Comparison of ENCODE assay signal across 8 mouse cellular contexts in genomic region chr6:71991190-71991932, GRCm38 (mm10).
DNase-seq lines count a peak whose midpoint lies in the region; ATAC-seq and TF ChIP-seq lines count a peak whose summit lies in the region.

No protein-coding gene starts in this region.

- peaks cover 36% of the 10 kb centered on the region for H3K4me1 ChIP-seq in heart, embryonic 15.5 days (replicated peaks)
- peaks cover 37% of the 10 kb centered on the region for H3K4me1 ChIP-seq in brown adipose tissue, adult 24 weeks (ENCODE audit: control insufficient read depth, insufficient read depth, insufficient read length, low read length)
- H3K4me1 ChIP-seq in hindbrain, embryonic 15.5 days (replicated peaks): peaks cover 12% of the 10 kb centered on the region
- no peaks in the 10 kb centered on the region for H3K4me1 ChIP-seq in forebrain, embryonic 13.5 days
- H3K4me1 ChIP-seq in kidney, adult 2 months (ENCODE audit: control insufficient read depth, insufficient read depth, low read length): no peaks in the 10 kb centered on the region

- H3ac ChIP-seq in C2C12 (ENCODE audit: control insufficient read depth, insufficient read length, low read depth): no peak overlapping the region

- H3K9ac ChIP-seq in heart, embryonic 15.5 days: no peak overlapping the region
- no peak overlapping the region for H3K9ac ChIP-seq in hindbrain, embryonic 15.5 days
- no peak overlapping the region for H3K9ac ChIP-seq in forebrain, embryonic 13.5 days

- 59% methylated on average over 8 of the region's 8 CpGs for WGBS in heart, embryonic 15.5 days
- 60% methylated on average over 8 of the region's 8 CpGs for WGBS in hindbrain, embryonic 15.5 days
- WGBS in forebrain, embryonic 13.5 days: 68% methylated on average over 8 of the region's 8 CpGs
- WGBS in kidney, adult 2 months: 68% methylated on average over 8 of the region's 8 CpGs

- no peaks in the 10 kb centered on the region for H3K79me3 ChIP-seq in C2C12 (ENCODE audit: low read depth)

- peaks cover 3% of the 10 kb centered on the region; the same call in 1 of the 2 replicates for H3K9me3 ChIP-seq in heart, embryonic 15.5 days (replicated peaks)
- no peaks in the 10 kb centered on the region for H3K9me3 ChIP-seq in hindbrain, embryonic 15.5 days
- no peaks in the 10 kb centered on the region for H3K9me3 ChIP-seq in forebrain, embryonic 13.5 days (replicated peaks)

- no peak overlapping the region for H3K4me2 ChIP-seq in heart, embryonic 15.5 days
- H3K4me2 ChIP-seq in hindbrain, embryonic 15.5 days: no peak overlapping the region
- no peak overlapping the region for H3K4me2 ChIP-seq in forebrain, embryonic 13.5 days

- peak overlapping the region; percentile 56 for H3K27ac ChIP-seq in heart, embryonic 15.5 days
- H3K27ac ChIP-seq in brown adipose tissue, adult 24 weeks (replicated peaks; ENCODE audit: low read depth, low read length): peak overlapping the region; percentile 19; the same call in 1 of the 2 replicates
- peak overlapping the region; percentile 59 for H3K27ac ChIP-seq in hindbrain, embryonic 15.5 days (replicated peaks)
- no peak overlapping the region for H3K27ac ChIP-seq in forebrain, embryonic 13.5 days
- no peak overlapping the region for H3K27ac ChIP-seq in kidney, adult 2 months (ENCODE audit: insufficient read depth, low read depth, low read length)

- H3K27me3 ChIP-seq in heart, embryonic 15.5 days: no peaks in the 10 kb centered on the region
- H3K27me3 ChIP-seq in C2C12 (ENCODE audit: control insufficient read depth, insufficient read depth, insufficient read length): no peaks in the 10 kb centered on the region
- H3K27me3 ChIP-seq in hindbrain, embryonic 15.5 days: no peaks in the 10 kb centered on the region
- no peaks in the 10 kb centered on the region for H3K27me3 ChIP-seq in forebrain, embryonic 13.5 days
- no peaks in the 10 kb centered on the region for H3K27me3 ChIP-seq in kidney, adult 2 months (replicated peaks; ENCODE audit: control insufficient read depth, insufficient read depth, low read length)

- no peaks in the 10 kb centered on the region for H3K79me2 ChIP-seq in C2C12 (ENCODE audit: control insufficient read depth, insufficient read depth)

- no peaks in the 10 kb centered on the region for H3K36me3 ChIP-seq in heart, embryonic 15.5 days
- no peaks in the 10 kb centered on the region for H3K36me3 ChIP-seq in C2C12 (ENCODE audit: control insufficient read depth, insufficient read depth)
- no peaks in the 10 kb centered on the region for H3K36me3 ChIP-seq in hindbrain, embryonic 15.5 days
- H3K36me3 ChIP-seq in forebrain, embryonic 13.5 days (ENCODE audit: poor library complexity, severe bottlenecking): no peaks in the 10 kb centered on the region
- H3K36me3 ChIP-seq in kidney, adult 2 months (ENCODE audit: control insufficient read depth, insufficient read depth, low read length): no peaks in the 10 kb centered on the region

- H3K4me3 ChIP-seq in heart, embryonic 15.5 days: no peak overlapping the region
- no peak overlapping the region for H3K4me3 ChIP-seq in C2C12 (ENCODE audit: insufficient read depth, poor library complexity, severe bottlenecking)
- no peak overlapping the region for H3K4me3 ChIP-seq in brown adipose tissue, adult 24 weeks (ENCODE audit: insufficient read depth, low read depth, low read length)
- no peak overlapping the region for H3K4me3 ChIP-seq in hindbrain, embryonic 15.5 days
- H3K4me3 ChIP-seq in forebrain, embryonic 13.5 days: no peak overlapping the region
- H3K4me3 ChIP-seq in kidney, adult 2 months (ENCODE audit: insufficient read depth, low read depth, low read length): no peak overlapping the region

- TF ChIP-seq POLR2A in kidney, adult 2 months (IDR thresholded peaks at IDR 0.05; ENCODE audit: low read depth, low read length): no peak

- no peak for DNase-seq in heart, adult 9 months (ENCODE audit: low spot score in 2 of 2)
- DNase-seq in retina, embryonic 14.5 days (ENCODE audit: low spot score): peak; percentile 26
- DNase-seq in kidney, adult 2 months: no peak

- ATAC-seq in heart, embryonic 15.5 days (replicated peaks; ENCODE audit: insufficient number of reproducible peaks, insufficient read depth, low FRiP score, low read depth): no peak; the same call in 1 of the 2 replicates
- ATAC-seq in hindbrain, embryonic 15.5 days (ENCODE audit: low FRiP score, low read depth): peak; percentile 77
- ATAC-seq in forebrain, embryonic 13.5 days: no peak

- no peak for TF ChIP-seq CTCF in C2C12 (IDR thresholded peaks at IDR 0.05; ENCODE audit: control insufficient read depth, insufficient read depth, insufficient read length)
- TF ChIP-seq CTCF in kidney, adult 2 months (conservative IDR thresholded peaks at IDR 0.05; ENCODE audit: insufficient read depth, insufficient read length, low read depth, low read length): no peak

TF ChIP-seq in C2C12, 6 proteins besides CTCF, POLR2A, EP300 and RAD21:
- no peak for TF ChIP-seq FOSL1 (IDR thresholded peaks at IDR 0.05; ENCODE audit: insufficient read depth, low read length, poor library complexity, severe bottlenecking)
- TF ChIP-seq MYOG (IDR thresholded peaks at IDR 0.05; ENCODE audit: control insufficient read depth, extremely low read depth, insufficient read length): no peak
- no peak for TF ChIP-seq USF1 (IDR thresholded peaks at IDR 0.05; ENCODE audit: low read depth)
- TF ChIP-seq CEBPB (IDR thresholded peaks at IDR 0.05; ENCODE audit: low read depth): peak; percentile 88

Comparison
In these comparisons a context has a peak if more than half of its experiments do, and no peak if none do; other contexts are left out.
1. H3K27ac ChIP-seq: peak in heart, embryonic 15.5 days (single experiment), brown adipose tissue, adult 24 weeks (single experiment) and hindbrain, embryonic 15.5 days (single experiment); none in forebrain, embryonic 13.5 days (single experiment) and kidney, adult 2 months (single experiment).